Comparison of ENCODE assay signal across 9 mouse cellular contexts in genomic region chr9:104035261-104036015, GRCm38 (mm10). TPM values are rescaled to one million over a fixed set of nuclear protein-coding genes. Genes with fewer than 3 reads are reported as not detected.
DNase-seq lines count a peak whose midpoint lies in the region; ATAC-seq and TF ChIP-seq lines count a peak whose summit lies in the region.
"Had no signal": no experiment of that assay in that cellular context is flagged by ENCODE, and none has a peak within 500 bp of the region (broad histone marks: within the 10 kb centered on the region; RNA-seq: fewer than 3 reads in every experiment).

No protein-coding gene starts in this region.

- ATAC-seq in activated CD4-positive, CD25-positive, alpha-beta regulatory T cell, adult 4 months = peak; percentile 71
- ATAC-seq in liver, embryonic 11.5 days (replicated peaks; ENCODE audit: low FRiP score) = peak; percentile 81

- H3K27ac ChIP-seq in cortical plate, adult 2 months (ENCODE audit: insufficient read depth, low read length) = no peak overlapping the region
- no peak overlapping the region for H3K27ac ChIP-seq in liver, embryonic 11.5 days (ENCODE audit: low read depth, low read length)

- no peaks in the 10 kb centered on the region for H3K27me3 ChIP-seq in liver, embryonic 11.5 days (replicated peaks; ENCODE audit: control insufficient read depth, insufficient read depth, low read length)

- no peak overlapping the region for H3K4me3 ChIP-seq in cortical plate, adult 2 months (ENCODE audit: insufficient read depth, low read length)
- no peak overlapping the region for H3K4me3 ChIP-seq in liver, embryonic 11.5 days (ENCODE audit: low read depth, low read length)

- peak; percentile 63 for DNase-seq in CD4-positive helper T cell, adult 2 months (ENCODE audit: low read depth, low spot score)
- DNase-seq in gastrocnemius, postnatal 4 days (ENCODE audit: low spot score in 2 of 2) = peak; percentile 47 to 71
- DNase-seq in kidney, postnatal 10 days = peak; percentile 88
- DNase-seq in liver, embryonic 11.5 days (ENCODE audit: low spot score) = peak; percentile 56
- peak; percentile 71 for DNase-seq in ovary, postnatal 14 days (ENCODE audit: low spot score)
- DNase-seq in thymus, postnatal 10 days (ENCODE audit: low spot score in 2 of 2) = peak; percentile 42 to 73

- WGBS in liver, embryonic 11.5 days = 48% methylated on average over 24 of the region's 24 CpGs

- peak; percentile 69 for TF ChIP-seq CTCF in cortical plate, adult 2 months (IDR thresholded peaks at IDR 0.05; ENCODE audit: extremely low read depth, insufficient read depth, low read length)

- H3K36me3 ChIP-seq in liver, embryonic 11.5 days (ENCODE audit: control insufficient read depth, insufficient read depth, low read length) = peaks cover 2% of the 10 kb centered on the region; the same call in 1 of the 2 replicates

- H3K9ac ChIP-seq in liver, embryonic 11.5 days (ENCODE audit: low read depth, low read length) = no peak overlapping the region

- no peak for TF ChIP-seq POLR2A in cortical plate, adult 2 months (IDR thresholded peaks at IDR 0.05; ENCODE audit: extremely low read depth, insufficient read depth, low read length)

- H3K4me2 ChIP-seq in liver, embryonic 11.5 days = peak overlapping the region; percentile 31; the same call in 1 of the 2 replicates

- no peaks in the 10 kb centered on the region for H3K4me1 ChIP-seq in cortical plate, adult 2 months (ENCODE audit: control insufficient read depth, insufficient read depth, low read length)
- H3K4me1 ChIP-seq in liver, embryonic 11.5 days (replicated peaks; ENCODE audit: control insufficient read depth, insufficient read depth, low read length) = no peaks in the 10 kb centered on the region

- H3K9me3 ChIP-seq in liver, embryonic 11.5 days (ENCODE audit: control insufficient read depth, low read length) = no peaks in the 10 kb centered on the region

RNA-seq across cellular contexts. Expression of gene Gm28305, which starts 5.0 kb away (rescaled TPM):
- polyA plus RNA-seq in activated CD4-positive, CD25-positive, alpha-beta regulatory T cell, adult 4 months (2017; shearing (Covaris generic)) = not detected
- not detected in 2 replicates for polyA plus RNA-seq in cortical plate, adult 2 months (2012; rRNA removed)
- not detected for total RNA-seq in gastrocnemius, postnatal 4 days (2021)
- polyA plus RNA-seq in liver, embryonic 11.5 days (2014; fragmentation: Nextera tagmentation; extraction: Ambion mirVana) = not detected in 2 replicates
- polyA plus RNA-seq: lung, embryonic 16.5 days had no signal

RNA-seq across cellular contexts. Expression of gene Uba5, which starts 27.5 kb away (rescaled TPM):
- polyA plus RNA-seq in activated CD4-positive, CD25-positive, alpha-beta regulatory T cell, adult 4 months (2017; shearing (Covaris generic)) = 10 to 100 TPM; 11.5 to 12.1 TPM
- 55.7 and 58.3 TPM in 2 replicates for polyA plus RNA-seq in cortical plate, adult 2 months (2012; rRNA removed)
- total RNA-seq in gastrocnemius, postnatal 4 days (2021) = 10 to 100 TPM; 28.7 to 30.6 TPM
- 41.7 and 42.2 TPM in 2 replicates for polyA plus RNA-seq in liver, embryonic 11.5 days (2014; fragmentation: Nextera tagmentation; extraction: Ambion mirVana)

RNA-seq across cellular contexts. Expression of gene Acad11, which starts 27.7 kb away (rescaled TPM):
- polyA plus RNA-seq in activated CD4-positive, CD25-positive, alpha-beta regulatory T cell, adult 4 months (2017; shearing (Covaris generic)) = 1 to 10 TPM; 5.9 to 6.8 TPM
- 25.7 and 27.9 TPM in 2 replicates for polyA plus RNA-seq in cortical plate, adult 2 months (2012; rRNA removed)
- total RNA-seq in gastrocnemius, postnatal 4 days (2021) = 10 to 100 TPM; 11.2 to 16.5 TPM
- polyA plus RNA-seq in liver, embryonic 11.5 days (2014; fragmentation: Nextera tagmentation; extraction: Ambion mirVana) = 12.9 and 14.0 TPM in 2 replicates

RNA-seq across cellular contexts. Expression of gene Nphp3, which starts 33.1 kb away (rescaled TPM):
- polyA plus RNA-seq in activated CD4-positive, CD25-positive, alpha-beta regulatory T cell, adult 4 months (2017; shearing (Covaris generic)) = under 1 TPM; 0.23 to 0.82 TPM
- 8.9 and 10.1 TPM in 2 replicates for polyA plus RNA-seq in cortical plate, adult 2 months (2012; rRNA removed)
- 1 to 10 TPM; 4.8 to 6.5 TPM for total RNA-seq in gastrocnemius, postnatal 4 days (2021)
- 3.2 and 3.9 TPM in 2 replicates for polyA plus RNA-seq in liver, embryonic 11.5 days (2014; fragmentation: Nextera tagmentation; extraction: Ambion mirVana)
